Mouse (Mus musculus): ENCODE measurements around the gene Mecom. TPM values are rescaled to one million over a fixed set of nuclear protein-coding genes. Genes with fewer than 3 reads are reported as not detected.

The Mecom gene
- polyA plus RNA-seq, 1 experiment from 2014 or later: 41.8 TPM

- WGBS (ENCODE audit: insufficient replicate concordance): 4% methylated on average over 17 of the region's 17 CpGs
Measured at GRCm38 (mm10) chr3:30506329-30507027, 41.3 kb downstream of the Mecom start.

GRCm38 (mm10) chr3:30505741-30506251 lies 42.0 kb downstream of the Mecom start:
- WGBS (ENCODE audit: insufficient replicate concordance): 14% methylated on average over 16 of the region's 16 CpGs
- peak overlapping the region; percentile 40; the same call in 1 of the 2 replicates for H3K9ac ChIP-seq (ENCODE audit: low read depth, low read length)
- no peak for ATAC-seq (replicated peaks; ENCODE audit: insufficient number of reproducible peaks, low FRiP score, low TSS enrichment)
- no peaks in the 10 kb centered on the region for H3K9me3 ChIP-seq (replicated peaks; ENCODE audit: control insufficient read depth, low read length)
- H3K27me3 ChIP-seq (ENCODE audit: control insufficient read depth, insufficient read depth, low read length): peaks cover 18% of the 10 kb centered on the region
- H3K4me3 ChIP-seq (ENCODE audit: low read depth, low read length): no peak overlapping the region
- H3K4me2 ChIP-seq: peak overlapping the region; percentile 94; the same call in 1 of the 2 replicates
- H3K36me3 ChIP-seq (ENCODE audit: control insufficient read depth, insufficient read depth, low read length): no peaks in the 10 kb centered on the region
- no peak overlapping the region for H3K27ac ChIP-seq (ENCODE audit: low read depth, low read length)
- H3K4me1 ChIP-seq (ENCODE audit: control insufficient read depth, insufficient read depth, low read length): peaks cover 17% of the 10 kb centered on the region

More at GRCm38 (mm10) chr3:30506329-30507027, 41.3 kb downstream of the Mecom start:
- Histone ChIP-seq H3K27me3 (ENCODE audit: control insufficient read depth, insufficient read depth, low read length) (peaks cover 25% of the 10 kb centered on the region), H3K27ac (ENCODE audit: low read depth, low read length) (peak overlapping the region; percentile 95), H3K9me3 (replicated peaks; ENCODE audit: control insufficient read depth, low read length) (no peaks in the 10 kb centered on the region), H3K4me1 (ENCODE audit: control insufficient read depth, insufficient read depth, low read length) (peaks cover 17% of the 10 kb centered on the region), H3K4me2 (peak overlapping the region; percentile 94), H3K4me3 (ENCODE audit: low read depth, low read length) (peak overlapping the region; percentile 68), H3K9ac (ENCODE audit: low read depth, low read length) (peak overlapping the region; percentile 81), H3K36me3 (ENCODE audit: control insufficient read depth, insufficient read depth, low read length) (no peaks in the 10 kb centered on the region)
- ATAC-seq (replicated peaks; ENCODE audit: insufficient number of reproducible peaks, low FRiP score, low TSS enrichment): no peak

- Histone ChIP-seq H3K27me3 (ENCODE audit: control insufficient read depth, insufficient read depth, low read length) (peaks cover 11% of the 10 kb centered on the region), H3K9ac (ENCODE audit: low read depth, low read length) (no peak overlapping the region), H3K4me2 (no peak overlapping the region; the same call in 1 of the 2 replicates), H3K4me1 (ENCODE audit: control insufficient read depth, insufficient read depth, low read length) (peaks cover 17% of the 10 kb centered on the region), H3K4me3 (ENCODE audit: low read depth, low read length) (no peak overlapping the region), H3K36me3 (ENCODE audit: control insufficient read depth, insufficient read depth, low read length) (no peaks in the 10 kb centered on the region), H3K27ac (ENCODE audit: low read depth, low read length) (peak overlapping the region; percentile 29; the same call in 1 of the 2 replicates), H3K9me3 (replicated peaks; ENCODE audit: control insufficient read depth, low read length) (no peaks in the 10 kb centered on the region)
- 43% methylated on average over 7 of the region's 7 CpGs for WGBS (ENCODE audit: insufficient replicate concordance)
- no peak for ATAC-seq (replicated peaks; ENCODE audit: insufficient number of reproducible peaks, low FRiP score, low TSS enrichment)
Measured at GRCm38 (mm10) chr3:30504561-30504960, 43.2 kb downstream of the Mecom start.

GRCm38 (mm10) chr3:30503821-30504220 lies 44.0 kb downstream of the Mecom start:
- Histone ChIP-seq H3K36me3 (ENCODE audit: control insufficient read depth, insufficient read depth, low read length) (no peaks in the 10 kb centered on the region), H3K9ac (ENCODE audit: low read depth, low read length) (no peak overlapping the region), H3K4me1 (ENCODE audit: control insufficient read depth, insufficient read depth, low read length) (peaks cover 17% of the 10 kb centered on the region), H3K4me3 (ENCODE audit: low read depth, low read length) (no peak overlapping the region), H3K9me3 (replicated peaks; ENCODE audit: control insufficient read depth, low read length) (no peaks in the 10 kb centered on the region), H3K4me2 (no peak overlapping the region), H3K27ac (ENCODE audit: low read depth, low read length) (peak overlapping the region; percentile 29; the same call in 1 of the 2 replicates), H3K27me3 (ENCODE audit: control insufficient read depth, insufficient read depth, low read length) (peaks cover 11% of the 10 kb centered on the region)
- ATAC-seq (replicated peaks; ENCODE audit: insufficient number of reproducible peaks, low FRiP score, low TSS enrichment): no peak

GRCm38 (mm10) chr3:30498202-30498828 lies 49.5 kb downstream of the Mecom start:
- H3K4me1 ChIP-seq (ENCODE audit: control insufficient read depth, insufficient read depth, low read length): 0 out of 2 replicates have a peak, but pooled peaks cover 2% of the 10 kb centered on the region
- no peak overlapping the region for H3K9ac ChIP-seq (ENCODE audit: low read depth, low read length)
- H3K36me3 ChIP-seq (ENCODE audit: control insufficient read depth, insufficient read depth, low read length): no peaks in the 10 kb centered on the region
- H3K9me3 ChIP-seq (replicated peaks; ENCODE audit: control insufficient read depth, low read length): no peaks in the 10 kb centered on the region
- ATAC-seq (replicated peaks; ENCODE audit: insufficient number of reproducible peaks, low FRiP score, low TSS enrichment): no peak
- WGBS (ENCODE audit: insufficient replicate concordance): 19% methylated on average over 9 of the region's 9 CpGs
- H3K27ac ChIP-seq (ENCODE audit: low read depth, low read length): no peak overlapping the region
- H3K27me3 ChIP-seq (ENCODE audit: control insufficient read depth, insufficient read depth, low read length): no peaks in the 10 kb centered on the region
- H3K4me2 ChIP-seq: peak overlapping the region; percentile 7; the same call in 1 of the 2 replicates
- no peak overlapping the region for H3K4me3 ChIP-seq (ENCODE audit: low read depth, low read length)

GRCm38 (mm10) chr3:30494371-30494770 lies 53.4 kb downstream of the Mecom start:
- H3K4me3 ChIP-seq (ENCODE audit: low read depth, low read length): no peak overlapping the region
- no peaks in the 10 kb centered on the region for H3K36me3 ChIP-seq (ENCODE audit: control insufficient read depth, insufficient read depth, low read length)
- H3K27me3 ChIP-seq (ENCODE audit: control insufficient read depth, insufficient read depth, low read length): no peaks in the 10 kb centered on the region
- ATAC-seq (replicated peaks; ENCODE audit: insufficient number of reproducible peaks, low FRiP score, low TSS enrichment): no peak
- no peak overlapping the region for H3K4me2 ChIP-seq
- 72% methylated on average over 2 of the region's 2 CpGs for WGBS (ENCODE audit: insufficient replicate concordance)
- H3K9ac ChIP-seq (ENCODE audit: low read depth, low read length): no peak overlapping the region
- H3K27ac ChIP-seq (ENCODE audit: low read depth, low read length): no peak overlapping the region
- H3K4me1 ChIP-seq (ENCODE audit: control insufficient read depth, insufficient read depth, low read length): 0 out of 2 replicates have a peak, but pooled peaks cover 2% of the 10 kb centered on the region
- 0 out of 2 replicates have a peak, but pooled peaks cover 3% of the 10 kb centered on the region for H3K9me3 ChIP-seq (replicated peaks; ENCODE audit: control insufficient read depth, low read length)

- ATAC-seq (replicated peaks; ENCODE audit: insufficient number of reproducible peaks, low FRiP score, low TSS enrichment): no peak
- Histone ChIP-seq H3K9me3 (replicated peaks; ENCODE audit: control insufficient read depth, low read length) (0 out of 2 replicates have a peak, but pooled peaks cover 3% of the 10 kb centered on the region), H3K9ac (ENCODE audit: low read depth, low read length) (no peak overlapping the region), H3K27ac (ENCODE audit: low read depth, low read length) (no peak overlapping the region), H3K4me3 (ENCODE audit: low read depth, low read length) (no peak overlapping the region), H3K4me1 (ENCODE audit: control insufficient read depth, insufficient read depth, low read length) (no peaks in the 10 kb centered on the region; the same call in 1 of the 2 replicates), H3K4me2 (no peak overlapping the region), H3K36me3 (ENCODE audit: control insufficient read depth, insufficient read depth, low read length) (no peaks in the 10 kb centered on the region), H3K27me3 (ENCODE audit: control insufficient read depth, insufficient read depth, low read length) (no peaks in the 10 kb centered on the region)
- 48% methylated on average over 4 of the region's 4 CpGs for WGBS (ENCODE audit: insufficient replicate concordance)
Measured at GRCm38 (mm10) chr3:30488808-30489207, 59.0 kb downstream of the Mecom start.

- Histone ChIP-seq H3K4me3 (ENCODE audit: low read depth, low read length) (no peak overlapping the region), H3K27me3 (ENCODE audit: control insufficient read depth, insufficient read depth, low read length) (no peaks in the 10 kb centered on the region), H3K4me2 (no peak overlapping the region), H3K9ac (ENCODE audit: low read depth, low read length) (no peak overlapping the region), H3K4me1 (ENCODE audit: control insufficient read depth, insufficient read depth, low read length) (no peaks in the 10 kb centered on the region; the same call in 1 of the 2 replicates), H3K27ac (ENCODE audit: low read depth, low read length) (no peak overlapping the region), H3K36me3 (ENCODE audit: control insufficient read depth, insufficient read depth, low read length) (no peaks in the 10 kb centered on the region), H3K9me3 (replicated peaks; ENCODE audit: control insufficient read depth, low read length) (no peaks in the 10 kb centered on the region)
- ATAC-seq (replicated peaks; ENCODE audit: insufficient number of reproducible peaks, low FRiP score, low TSS enrichment): no peak
- WGBS (ENCODE audit: insufficient replicate concordance): 85% methylated on average over 4 of the region's 4 CpGs
Measured at GRCm38 (mm10) chr3:30486422-30486821, 61.4 kb downstream of the Mecom start.
